Mouse (Mus musculus): ENCODE measurements around the gene Plcg1. TPM values are rescaled to one million over a fixed set of nuclear protein-coding genes. Genes with fewer than 3 reads are reported as not detected.

Plcg1 gene
- total and polyA plus RNA-seq, 2 experiments from 2014 or later: 21.6 to 53.4 TPM

- DNase-seq (ENCODE audit: low spot score): no peak
- H3K36me3 ChIP-seq (replicated peaks; ENCODE audit: control insufficient read depth, insufficient read depth, low read length): peaks cover 9% of the 10 kb centered on the region; the same call in 1 of the 2 replicates
- 8% methylated on average over 13 of the region's 19 CpGs for WGBS
- H3K4me3 ChIP-seq (ENCODE audit: low read depth, low read length): peak overlapping the region; percentile 81
- no peaks in the 10 kb centered on the region for H3K9me3 ChIP-seq (replicated peaks; ENCODE audit: control insufficient read depth, low read length)
- TF ChIP-seq EP300 (IDR thresholded peaks at IDR 0.05; ENCODE audit: low read depth) (no peak), CTCF (IDR thresholded peaks at IDR 0.05; ENCODE audit: low read depth) (no peak)
- ATAC-seq (ENCODE audit: insufficient read depth, low read depth): no peak; the same call in 1 of the 2 replicates
- H3K9ac ChIP-seq (replicated peaks; ENCODE audit: low read depth, low read length): peak overlapping the region; percentile 88
- H3K27me3 ChIP-seq (ENCODE audit: control insufficient read depth, insufficient read depth, low read length): no peaks in the 10 kb centered on the region
- peaks cover 38% of the 10 kb centered on the region for H3K4me1 ChIP-seq (ENCODE audit: control insufficient read depth, insufficient read depth)
- peak overlapping the region; percentile 91 for H3K4me2 ChIP-seq (ENCODE audit: low read depth, low read length)
- no peak overlapping the region for H3K27ac ChIP-seq (ENCODE audit: low read depth)
Observed at GRCm38 (mm10) chr2:160730797-160731116, 343 bp upstream of the Plcg1 start.

GRCm38 (mm10) chr2:160731839-160732261, 750 bp downstream of the Plcg1 start:
- H3K4me2 ChIP-seq (ENCODE audit: low read depth, low read length): peak overlapping the region; percentile 91
- peak; percentile 37 for ATAC-seq (ENCODE audit: insufficient read depth, low read depth)
- TF ChIP-seq EP300 (IDR thresholded peaks at IDR 0.05; ENCODE audit: low read depth): no peak; the same call in 1 of the 2 replicates
- TF ChIP-seq CTCF (IDR thresholded peaks at IDR 0.05; ENCODE audit: low read depth): no peak; the same call in 1 of the 2 replicates
- H3K4me3 ChIP-seq (ENCODE audit: low read depth, low read length): peak overlapping the region; percentile 81
- H3K36me3 ChIP-seq (replicated peaks; ENCODE audit: control insufficient read depth, insufficient read depth, low read length): peaks cover 9% of the 10 kb centered on the region; the same call in 1 of the 2 replicates
- WGBS: under 1% methylated on average over 31 of the region's 32 CpGs
- peak overlapping the region; percentile 91 for H3K27ac ChIP-seq (ENCODE audit: low read depth)
- peaks cover 45% of the 10 kb centered on the region for H3K4me1 ChIP-seq (ENCODE audit: control insufficient read depth, insufficient read depth)
- no peaks in the 10 kb centered on the region for H3K9me3 ChIP-seq (replicated peaks; ENCODE audit: control insufficient read depth, low read length)
- DNase-seq (ENCODE audit: low spot score): peak; percentile 55
- peak overlapping the region; percentile 88 for H3K9ac ChIP-seq (replicated peaks; ENCODE audit: low read depth, low read length)
- no peaks in the 10 kb centered on the region for H3K27me3 ChIP-seq (ENCODE audit: control insufficient read depth, insufficient read depth, low read length)

- peaks cover 51% of the 10 kb centered on the region for H3K4me1 ChIP-seq (ENCODE audit: control insufficient read depth, insufficient read depth)
- ATAC-seq (ENCODE audit: insufficient read depth, low read depth) (no peak), DNase-seq (ENCODE audit: low spot score) (no peak)
- 31% methylated on average over 9 of the region's 9 CpGs for WGBS
- H3K27ac ChIP-seq (ENCODE audit: low read depth): peak overlapping the region; percentile 91
- peaks cover 9% of the 10 kb centered on the region; the same call in 1 of the 2 replicates for H3K36me3 ChIP-seq (replicated peaks; ENCODE audit: control insufficient read depth, insufficient read depth, low read length)
- no peak for TF ChIP-seq EP300 (IDR thresholded peaks at IDR 0.05; ENCODE audit: low read depth)
- TF ChIP-seq CTCF (IDR thresholded peaks at IDR 0.05; ENCODE audit: low read depth): no peak
- peak overlapping the region; percentile 91 for H3K4me2 ChIP-seq (ENCODE audit: low read depth, low read length)
- H3K4me3 ChIP-seq (ENCODE audit: low read depth, low read length): peak overlapping the region; percentile 81
- peak overlapping the region; percentile 88 for H3K9ac ChIP-seq (replicated peaks; ENCODE audit: low read depth, low read length)
- H3K9me3 ChIP-seq (replicated peaks; ENCODE audit: control insufficient read depth, low read length): no peaks in the 10 kb centered on the region
- no peaks in the 10 kb centered on the region for H3K27me3 ChIP-seq (ENCODE audit: control insufficient read depth, insufficient read depth, low read length)
Observed at GRCm38 (mm10) chr2:160732420-160732995, 1.4 kb downstream of the Plcg1 start.

- TF ChIP-seq CTCF (IDR thresholded peaks at IDR 0.05; ENCODE audit: low read depth) (no peak), EP300 (IDR thresholded peaks at IDR 0.05; ENCODE audit: low read depth) (no peak)
- H3K4me3 ChIP-seq (ENCODE audit: low read depth, low read length): peak overlapping the region; percentile 81
- peaks cover 9% of the 10 kb centered on the region; the same call in 1 of the 2 replicates for H3K36me3 ChIP-seq (replicated peaks; ENCODE audit: control insufficient read depth, insufficient read depth, low read length)
- DNase-seq (ENCODE audit: low spot score) (no peak), ATAC-seq (ENCODE audit: insufficient read depth, low read depth) (no peak)
- no peaks in the 10 kb centered on the region for H3K27me3 ChIP-seq (ENCODE audit: control insufficient read depth, insufficient read depth, low read length)
- H3K4me2 ChIP-seq (ENCODE audit: low read depth, low read length): peak overlapping the region; percentile 91
- 23% methylated on average over 7 of the region's 7 CpGs for WGBS
- peaks cover 56% of the 10 kb centered on the region for H3K4me1 ChIP-seq (ENCODE audit: control insufficient read depth, insufficient read depth)
- H3K27ac ChIP-seq (ENCODE audit: low read depth): peak overlapping the region; percentile 91; the same call in 1 of the 2 replicates
- H3K9ac ChIP-seq (replicated peaks; ENCODE audit: low read depth, low read length): peak overlapping the region; percentile 88; the same call in 1 of the 2 replicates
- no peaks in the 10 kb centered on the region for H3K9me3 ChIP-seq (replicated peaks; ENCODE audit: control insufficient read depth, low read length)
Observed at GRCm38 (mm10) chr2:160733131-160733531, 2.0 kb downstream of the Plcg1 start.

- no peak for TF ChIP-seq CTCF (IDR thresholded peaks at IDR 0.05; ENCODE audit: low read depth)
- TF ChIP-seq EP300 (IDR thresholded peaks at IDR 0.05; ENCODE audit: low read depth): no peak
- H3K9me3 ChIP-seq (replicated peaks; ENCODE audit: control insufficient read depth, low read length): no peaks in the 10 kb centered on the region
- H3K27me3 ChIP-seq (ENCODE audit: control insufficient read depth, insufficient read depth, low read length): no peaks in the 10 kb centered on the region
- no peak overlapping the region for H3K4me3 ChIP-seq (ENCODE audit: low read depth, low read length)
- H3K27ac ChIP-seq (ENCODE audit: low read depth): peak overlapping the region; percentile 76
- no peak for DNase-seq (ENCODE audit: low spot score)
- H3K36me3 ChIP-seq (replicated peaks; ENCODE audit: control insufficient read depth, insufficient read depth, low read length): peaks cover 9% of the 10 kb centered on the region; the same call in 1 of the 2 replicates
- WGBS: 75% methylated on average over 3 of the region's 3 CpGs
- no peak overlapping the region; the same call in 1 of the 2 replicates for H3K9ac ChIP-seq (replicated peaks; ENCODE audit: low read depth, low read length)
- no peak for ATAC-seq (ENCODE audit: insufficient read depth, low read depth)
- peaks cover 68% of the 10 kb centered on the region for H3K4me1 ChIP-seq (ENCODE audit: control insufficient read depth, insufficient read depth)
- H3K4me2 ChIP-seq (ENCODE audit: low read depth, low read length): peak overlapping the region; percentile 91
Observed at GRCm38 (mm10) chr2:160734331-160734730, 3.2 kb downstream of the Plcg1 start.

All from heart, postnatal 0 days (tissue).